Mouse (Mus musculus) frontal cortex, postnatal 36 days (tissue): Measurements from ENCODE around the gene Ccdc57.

Experiments
- DNase-seq, 2 experiments: peaks; one replicate each; pipeline ENCODE4 v3.0.0; 2022; ENCODE audit warnings: low spot score in 2 of 2

Ccdc57 gene

GRCm38 (mm10) chr11:120951731-120952730 is 19.4 kb upstream of the Ccdc57 start:
- no peak for DNase-seq

- no peak for DNase-seq
These were observed 18.6 kb upstream of the Ccdc57 start for GRCm38 (mm10) chr11:120951237-120951636.

DNA sequence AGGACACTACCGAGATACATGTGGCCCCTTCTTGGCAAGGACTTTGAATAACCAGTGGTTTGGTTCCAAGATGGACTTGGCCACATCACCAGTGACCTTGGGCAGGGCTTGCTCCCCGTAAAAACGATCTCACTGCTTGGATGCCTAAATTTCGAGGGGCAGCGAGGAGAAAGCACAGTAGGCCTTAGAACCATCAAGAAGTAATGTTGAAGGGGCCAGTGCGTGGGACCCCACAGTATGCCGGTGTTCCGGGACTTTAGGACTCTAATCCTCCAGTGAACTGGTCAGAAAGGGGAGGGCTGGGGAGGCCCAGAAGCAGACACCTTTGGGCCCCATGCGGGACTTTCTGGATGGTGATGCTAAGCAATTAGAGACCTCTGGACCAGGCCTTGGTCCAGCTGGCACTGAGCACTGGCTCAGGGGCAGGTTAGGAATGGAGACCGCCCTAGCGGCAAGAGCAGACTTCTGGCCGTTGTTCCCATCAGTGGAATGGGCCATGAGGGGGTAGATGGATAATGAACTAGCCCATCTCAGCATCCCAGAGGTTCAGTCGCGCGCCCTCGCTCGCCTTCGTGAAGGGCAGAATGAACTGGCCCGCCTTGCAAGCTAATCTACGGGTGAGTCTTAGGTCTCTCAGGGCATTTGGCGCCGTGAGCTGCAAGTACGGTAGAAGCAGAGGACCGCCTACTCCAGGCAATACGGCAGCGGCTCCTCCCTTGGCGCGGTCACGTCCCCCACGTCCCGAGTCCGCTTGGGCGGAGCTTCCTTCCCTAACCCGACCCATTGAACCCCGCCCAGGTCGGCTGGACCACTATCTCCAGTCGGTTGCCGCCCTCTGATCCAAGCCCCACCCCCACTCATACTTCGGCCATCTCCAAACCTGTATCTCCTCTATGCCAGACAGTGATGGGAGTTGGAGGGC is 17.9 kb upstream of the Ccdc57 start:
- peak; percentile 67 to 77 for DNase-seq

DNA sequence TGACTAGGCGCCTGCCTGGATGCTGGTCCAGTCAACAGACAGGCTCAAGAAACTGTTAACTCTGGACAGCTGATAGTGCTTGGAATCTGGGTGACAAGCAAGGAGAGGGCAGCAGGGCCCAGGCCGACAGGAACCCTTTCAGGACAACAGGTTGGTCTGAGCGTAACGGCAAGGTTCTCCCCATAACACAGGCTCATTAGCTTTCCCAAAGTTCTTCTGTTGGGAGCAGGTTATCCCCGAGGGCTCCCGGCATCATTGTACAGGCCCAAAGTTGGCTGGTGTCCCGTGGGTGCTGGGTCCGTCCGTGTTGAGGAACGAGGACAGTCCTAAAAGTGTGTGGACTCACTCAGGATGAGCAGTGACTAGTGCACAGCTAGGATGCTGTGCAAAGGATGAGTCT is 17.2 kb upstream of the Ccdc57 start:
- DNase-seq, result no peak

GRCm38 (mm10) chr11:120948861-120949851 is 16.5 kb upstream of the Ccdc57 start:
- no peak for DNase-seq

GRCm38 (mm10) chr11:120948328-120948727 is 15.7 kb upstream of the Ccdc57 start, which contains the start of gene Slc16a3:
Gene Slc16a3 (plus strand): TSS chr11:120948480.
- no peak for DNase-seq

GRCm38 (mm10) chr11:120945926-120946325 is 13.3 kb upstream of the Ccdc57 start:
- DNase-seq, result no peak

DNA sequence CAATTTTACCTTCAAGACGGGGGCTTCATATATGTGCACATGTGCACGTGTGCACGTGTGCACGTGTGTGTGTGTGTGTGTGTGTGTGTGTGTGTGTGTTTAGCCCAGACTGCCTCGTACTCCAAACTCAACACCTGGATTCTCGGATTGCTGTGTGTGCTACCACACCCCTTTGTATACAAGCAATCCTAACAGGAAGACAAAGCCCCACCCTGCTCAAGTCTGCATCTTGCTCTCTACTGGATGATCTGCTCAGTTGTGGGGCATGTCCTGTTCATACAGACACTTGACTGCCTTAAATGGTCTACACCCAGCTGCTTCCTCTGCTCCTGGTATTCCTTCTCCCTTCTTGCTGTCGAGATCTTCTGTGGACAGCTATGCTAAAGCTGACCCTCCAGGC is 12.6 kb upstream of the Ccdc57 start:
- no peak for DNase-seq

- DNase-seq, result no peak
These were observed 8.3 kb upstream of the Ccdc57 start for GRCm38 (mm10) chr11:120940959-120941358.

- no peak for DNase-seq
These were observed 7.2 kb upstream of the Ccdc57 start for GRCm38 (mm10) chr11:120939712-120940341.

DNA sequence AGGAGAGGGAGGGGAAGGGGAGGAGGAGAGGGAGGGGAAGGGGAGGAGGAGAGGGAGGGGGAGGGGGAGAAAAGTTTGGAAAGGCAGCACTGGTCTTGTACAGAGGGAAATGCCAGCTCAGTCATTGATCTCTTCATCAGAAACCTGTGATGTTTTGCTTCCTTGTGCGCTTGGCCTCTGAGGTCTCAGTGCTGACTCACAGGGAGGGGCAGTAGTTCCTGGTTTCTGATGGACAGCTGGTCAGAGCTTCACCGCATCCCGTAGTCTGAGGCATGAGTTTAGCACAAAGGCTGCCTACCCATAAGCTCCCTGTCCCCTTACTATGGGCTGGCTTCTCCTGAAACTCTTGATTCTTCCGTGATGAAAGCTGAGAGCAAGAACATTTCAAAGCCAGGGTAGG is 6.1 kb upstream of the Ccdc57 start:
- no peak for DNase-seq

DNA sequence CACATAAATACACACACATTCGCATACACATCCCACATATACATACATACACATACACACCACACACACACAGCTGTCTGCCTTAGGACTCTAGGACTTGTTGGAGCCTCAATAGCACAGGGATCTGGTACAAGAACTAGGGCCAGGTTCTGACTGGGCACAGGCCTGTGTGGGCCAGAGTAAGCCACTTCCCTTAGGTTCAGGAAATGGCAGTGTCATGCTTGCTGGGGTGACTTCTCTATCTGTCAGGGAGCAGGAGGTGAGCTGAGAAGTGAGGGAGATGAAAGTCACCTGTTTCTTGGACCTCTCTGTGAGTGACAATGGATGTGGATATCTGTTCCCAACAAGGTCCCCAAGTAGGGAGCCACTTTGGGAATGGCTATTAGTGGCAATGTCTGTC is 5.3 kb upstream of the Ccdc57 start:
- DNase-seq, result no peak

GRCm38 (mm10) chr11:120931479-120931878 is 1.2 kb downstream of the Ccdc57 start:
- no peak for DNase-seq

DNA sequence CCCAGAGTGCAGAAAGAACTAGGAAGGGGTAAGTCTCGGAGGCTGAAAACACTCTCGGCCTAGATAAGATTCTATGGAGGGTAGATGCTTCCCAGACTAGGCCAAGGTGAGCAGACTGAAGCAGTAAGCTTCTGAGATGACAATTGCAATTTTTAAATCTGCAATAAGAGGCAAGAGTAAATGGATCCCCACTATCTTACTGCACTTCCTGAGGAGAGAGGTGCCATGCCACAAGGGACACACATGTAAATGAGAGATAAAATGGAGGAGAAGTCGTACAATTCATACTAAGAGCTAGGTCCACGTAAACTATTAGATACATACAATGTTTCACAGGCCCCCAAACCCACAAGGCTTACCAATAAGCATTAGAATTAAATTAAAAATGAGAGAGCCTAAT is 4.2 kb downstream of the Ccdc57 start:
- DNase-seq, result no peak

GRCm38 (mm10) chr11:120922528-120922927 is 10.1 kb downstream of the Ccdc57 start:
- no peak for DNase-seq

- DNase-seq, result no peak
These were observed 14.9 kb downstream of the Ccdc57 start for GRCm38 (mm10) chr11:120917756-120918155.

DNA sequence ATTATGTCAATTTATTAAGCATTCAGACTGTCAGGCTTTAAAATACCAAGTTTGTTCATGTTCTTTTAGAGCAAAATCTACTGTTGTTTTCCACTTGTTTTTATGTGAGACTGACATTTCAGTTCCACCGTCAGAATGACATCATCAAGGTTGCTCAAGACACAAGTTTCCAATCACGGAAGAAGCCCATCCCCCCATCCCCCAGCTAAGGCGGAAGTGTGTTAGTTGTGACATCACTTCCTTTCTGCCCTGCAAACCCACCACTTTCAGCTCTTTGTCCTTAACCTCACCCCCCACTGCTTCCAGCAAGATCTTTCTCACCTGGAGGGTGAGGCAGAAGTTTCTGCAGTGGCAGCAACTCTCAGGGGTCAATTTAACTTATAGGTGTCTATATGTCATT is 16.2 kb downstream of the Ccdc57 start:
- no peak for DNase-seq

DNA sequence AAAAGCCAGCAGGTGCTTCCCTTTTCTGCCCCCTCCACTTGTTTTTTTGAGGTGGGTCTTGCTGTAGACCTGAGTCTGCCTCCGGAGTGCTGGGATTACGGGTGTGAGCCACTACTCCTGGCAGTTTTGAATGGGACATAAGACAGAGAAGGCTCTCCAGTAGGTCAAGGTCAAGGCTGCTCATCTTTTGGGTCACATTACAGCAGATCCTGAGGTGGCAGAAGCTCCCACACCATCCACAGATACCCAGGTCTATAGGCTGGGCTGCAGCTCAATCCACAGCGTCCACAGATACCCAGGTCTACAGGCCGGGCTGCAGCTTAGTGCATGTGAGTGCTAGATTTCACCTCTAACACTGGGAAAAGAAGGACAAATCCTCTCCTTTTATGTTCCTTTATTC is 18.9 kb downstream of the Ccdc57 start:
- no peak for DNase-seq

- peak; percentile 50 to 77 for DNase-seq
These were observed 27.2 kb downstream of the Ccdc57 start for GRCm38 (mm10) chr11:120905430-120905873.

DNA sequence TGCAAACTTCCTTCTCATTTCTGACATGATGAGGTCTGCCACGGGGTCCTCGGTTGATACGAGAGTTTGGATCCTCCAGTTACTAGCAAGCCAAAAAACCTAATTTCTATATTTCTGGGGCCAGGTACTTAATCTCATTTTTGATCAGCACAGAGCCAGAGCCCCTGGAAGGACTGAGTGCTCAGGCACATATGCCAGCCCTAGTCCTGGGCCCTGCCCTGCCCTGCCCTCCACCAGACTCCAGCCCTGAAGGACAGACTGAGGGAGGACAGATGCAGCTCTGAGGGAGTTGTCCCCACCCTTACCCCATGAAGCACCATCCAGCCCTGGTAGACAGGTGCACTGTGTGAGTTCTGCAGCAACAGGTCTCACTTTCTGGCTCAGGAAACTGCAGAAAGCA is 28.1 kb downstream of the Ccdc57 start:
- no peak for DNase-seq
